Mouse (Mus musculus) heart, postnatal 25 days (tissue): ENCODE results near the gene Krtap9-3. TPM values are rescaled to one million over a fixed set of nuclear protein-coding genes. Genes with fewer than 3 reads are reported as not detected.
"Not testable (repeated sequence)": the region's sequence is repeated elsewhere in the genome, so short reads cannot be mapped to it uniquely, and the experiment has no call there.

Experiments
- DNase-seq: peaks from one replicate; pipeline ENCODE4 v3.0.0; 2022; ENCODE audit warnings: low spot score
- intact Hi-C: fragments of 180-260 bp; cut with DNase I; formaldehyde crosslinking; loops from one replicate; pipeline ENCODE4 v1.15.1; 2025
- total RNA-seq, 2 experiments: library from RNA; stranded (reverse); gene quantifications; 2 replicates each; pipeline ENCODE4 v1.2.3; 2021

The Krtap9-3 gene
- total RNA-seq = not detected

GRCm38 (mm10) chr11:99597742-99598141 is at the start of gene Krtap9-3:
Gene Krtap9-3 (minus strand): TSS chr11:99598105.
- DNase-seq, intact Hi-C loops: not testable (repeated sequence)

DNA sequence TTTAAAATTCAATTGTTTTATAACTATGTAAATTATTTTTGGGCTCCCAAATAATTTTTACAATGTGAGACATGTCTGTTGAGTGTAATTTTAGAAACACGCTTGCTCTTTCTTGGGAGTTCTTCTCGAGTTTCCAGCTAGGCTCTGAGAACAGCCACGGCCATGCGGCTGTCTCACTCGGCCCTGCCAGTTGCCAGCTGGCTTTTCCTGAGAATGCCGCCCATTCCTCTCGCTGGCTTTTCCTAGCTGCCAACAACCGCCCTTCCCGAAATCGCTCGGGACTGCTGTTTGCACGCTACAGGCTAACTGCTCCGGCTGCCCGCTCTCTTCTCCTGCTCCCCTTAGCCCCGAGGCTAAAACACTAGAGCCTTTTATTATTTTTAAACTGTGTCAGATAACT is 48.5 kb upstream of the Krtap9-3 start:
- DNase-seq = no peak
- intact Hi-C loops = no loop called here

DNA sequence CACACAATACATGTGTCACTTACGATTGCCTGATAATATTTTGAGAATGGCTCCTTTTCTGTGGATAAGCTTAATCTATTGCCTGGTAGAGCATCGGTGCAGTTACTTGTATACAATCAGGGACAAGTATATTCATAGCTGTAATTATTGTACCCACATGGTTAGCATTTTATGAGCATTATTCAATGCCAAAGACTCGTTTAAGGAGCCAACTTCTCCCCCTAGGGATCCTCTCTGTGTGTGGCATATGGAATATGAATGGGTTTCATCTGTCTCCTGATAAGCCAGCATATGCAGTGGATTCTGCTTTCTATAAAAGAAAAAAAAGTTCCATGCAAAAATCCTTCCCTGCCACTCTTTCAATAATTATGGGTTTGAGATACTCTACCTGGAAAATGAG is 46.4 kb upstream of the Krtap9-3 start:
- intact Hi-C loops = no loop called here

GRCm38 (mm10) chr11:99643635-99644139 is 45.8 kb upstream of the Krtap9-3 start, which contains the start of gene Krtap4-7:
Gene Krtap4-7 (minus strand): TSS chr11:99644089.
- intact Hi-C loops, DNase-seq: not testable (repeated sequence)

More for the DNA sequence above, 46.4 kb upstream of the Krtap9-3 start:
- DNase-seq = no peak

DNA sequence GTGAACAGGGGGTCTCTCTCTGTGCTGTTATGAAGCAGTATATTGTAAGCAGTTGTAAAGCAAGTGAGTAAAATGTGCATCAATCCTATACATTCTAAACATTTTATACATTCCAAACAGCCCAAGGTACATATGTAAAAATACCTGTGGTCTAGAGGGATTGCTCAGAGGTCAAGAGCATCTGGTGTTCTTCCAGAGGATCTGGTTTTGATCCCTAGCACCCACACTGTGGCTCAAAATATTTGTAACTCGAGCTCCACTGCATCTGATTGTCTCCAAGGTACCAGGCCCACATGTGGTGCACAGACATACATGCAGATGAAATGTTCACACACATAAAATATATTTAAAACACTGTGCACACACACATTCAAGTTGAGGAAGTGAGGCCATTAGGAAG is 43.0 kb upstream of the Krtap9-3 start:
- DNase-seq = no peak
- intact Hi-C loops = no loop called here

DNA sequence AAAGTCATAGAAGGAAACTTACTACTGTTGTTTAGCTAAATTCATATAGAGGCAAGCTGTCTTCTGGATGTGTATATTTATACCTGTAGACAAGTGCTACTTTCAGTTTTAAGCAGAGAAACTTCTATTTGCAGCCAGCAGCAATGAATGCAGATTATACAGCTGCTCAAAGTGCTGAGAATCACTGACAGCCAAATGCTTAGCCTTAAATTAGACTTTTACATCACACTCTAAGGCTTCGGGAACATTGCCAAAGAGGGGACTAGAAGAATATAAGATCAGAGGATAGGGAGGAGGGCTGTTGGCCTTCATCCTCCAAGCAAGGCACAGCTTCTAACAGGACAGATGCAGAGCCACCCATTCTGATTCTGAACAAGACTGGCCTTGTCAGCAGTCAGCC is 39.2 kb upstream of the Krtap9-3 start:
- intact Hi-C loops = no loop called here
- DNase-seq = no peak

DNA sequence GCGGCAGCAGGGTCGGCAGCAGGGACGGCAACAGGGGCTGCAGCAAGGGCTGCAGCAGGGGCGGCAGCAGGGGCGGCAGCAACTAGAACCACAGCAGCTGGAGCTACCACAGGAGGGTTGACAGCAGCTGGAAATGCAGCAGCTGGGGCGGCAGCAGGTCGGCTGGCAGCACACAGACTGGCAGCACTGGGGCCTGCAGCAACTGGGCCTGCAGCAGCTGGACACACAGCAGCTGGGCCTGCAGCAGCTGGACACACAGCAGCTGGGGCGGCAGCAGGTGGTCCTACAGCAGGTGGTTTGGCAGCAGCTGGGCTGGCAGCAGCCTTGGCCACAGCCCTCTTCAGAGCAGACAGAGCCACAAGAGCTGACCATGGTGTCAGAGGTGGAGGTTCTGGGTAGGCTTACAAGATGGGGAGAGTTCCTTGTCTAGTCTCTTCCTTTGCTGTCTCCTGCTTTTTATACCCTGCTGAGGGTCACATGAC is 36.8 kb upstream of the Krtap9-3 start, which contains the start of gene Krtap4-2:
TSS of gene Krtap4-2 (minus strand) at position 432 of the 482 bp plus-strand sequence.
- DNase-seq = no peak
- intact Hi-C loops = no loop called here

DNA sequence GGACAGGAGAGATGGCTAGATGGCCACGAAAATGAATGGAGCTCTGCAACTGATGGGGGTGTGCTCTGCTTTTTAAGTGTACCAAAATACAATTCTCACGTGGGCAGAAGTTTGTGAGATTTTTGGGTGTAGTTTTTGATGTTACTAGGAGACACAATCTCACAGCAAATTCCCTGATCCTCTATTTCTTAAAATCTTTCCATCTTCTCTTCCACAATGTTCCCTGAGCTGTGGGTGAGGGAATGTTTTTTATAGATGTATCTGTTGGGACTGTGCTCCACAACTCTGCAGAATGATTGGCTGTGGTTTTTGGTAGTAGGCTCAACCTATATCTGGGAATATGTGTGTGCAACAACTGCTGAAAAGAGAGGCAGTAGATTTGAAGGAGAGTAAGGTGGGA is 35.4 kb upstream of the Krtap9-3 start:
- DNase-seq = no peak
- intact Hi-C loops = no loop called here

DNA sequence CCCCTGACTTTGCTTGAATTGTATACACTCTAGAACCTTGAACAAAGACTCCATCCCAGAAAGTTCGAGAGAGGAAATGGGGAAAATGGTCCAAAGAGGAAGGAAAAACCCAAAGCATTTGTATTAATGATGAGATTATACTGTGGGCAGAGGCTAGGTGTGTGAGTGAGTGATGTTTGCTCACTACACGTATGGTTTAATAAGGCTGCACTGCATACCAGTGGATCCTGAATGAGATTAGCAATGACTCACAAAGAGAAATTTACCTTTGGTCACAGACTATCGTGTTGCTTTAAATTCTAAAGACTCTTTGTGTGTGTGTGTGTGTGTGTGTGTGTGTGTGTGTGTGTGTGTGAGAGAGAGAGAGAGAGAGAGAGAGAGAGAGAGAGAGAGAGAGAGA is 33.0 kb upstream of the Krtap9-3 start:
- intact Hi-C loops = no loop called here

GRCm38 (mm10) chr11:99628138-99628537 is 30.2 kb upstream of the Krtap9-3 start, which contains the start of gene Krtap4-1:
Gene Krtap4-1 (minus strand): TSS chr11:99628238.
- intact Hi-C loops = no loop called here
- no peak for DNase-seq

More for the DNA sequence above, 33.0 kb upstream of the Krtap9-3 start:
- no peak for DNase-seq

DNA sequence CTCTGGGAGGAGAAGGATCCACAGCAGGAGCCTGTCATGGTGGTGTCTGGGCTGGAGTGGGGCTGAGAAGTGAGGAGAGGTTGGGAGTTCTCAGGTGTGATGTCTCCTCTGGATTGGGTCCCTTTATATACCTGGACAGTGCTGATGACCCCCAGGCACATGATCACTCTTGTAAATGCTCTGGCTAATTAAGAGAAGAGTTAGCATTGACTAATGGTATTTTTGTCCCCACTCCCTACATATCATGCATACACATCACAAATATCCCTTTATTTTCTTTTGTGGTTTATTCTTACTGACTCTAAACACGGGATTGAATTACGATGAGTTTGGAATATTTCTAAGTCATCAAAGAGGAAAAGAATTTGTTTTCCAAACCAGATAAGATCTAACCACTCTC is 22.4 kb upstream of the Krtap9-3 start, which contains the start of gene Gm11562:
TSS of gene Gm11562 (minus strand) at position 101 of the 400 bp plus-strand sequence.
- intact Hi-C loops = no loop called here
- DNase-seq = no peak

- DNase-seq = no peak
- intact Hi-C loops = no loop called here
Observed at GRCm38 (mm10) chr11:99614796-99615363, 17.0 kb upstream of the Krtap9-3 start, which contains the start of gene Krtap2-4. Gene Krtap2-4 (minus strand): TSS chr11:99614846.

DNA sequence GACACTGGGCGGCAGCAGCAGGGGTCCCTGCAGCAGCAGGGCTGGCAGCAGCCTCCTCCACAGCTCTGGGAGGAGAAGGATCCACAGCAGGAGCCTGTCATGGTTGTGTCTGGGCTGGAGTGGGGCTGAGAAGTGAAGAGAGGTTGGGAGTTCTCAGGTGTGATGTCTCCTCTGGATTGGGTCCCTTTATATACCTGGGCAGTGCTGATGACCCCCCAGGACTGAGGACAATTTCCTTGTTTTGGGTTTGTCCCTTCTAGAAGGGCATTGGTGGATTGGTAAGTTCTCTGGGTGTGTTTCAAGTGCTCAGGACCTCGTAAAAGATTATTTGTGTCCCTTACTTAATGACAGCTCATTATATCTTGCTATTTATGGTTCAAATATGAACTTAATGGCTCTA is 12.2 kb upstream of the Krtap9-3 start, which contains the start of gene Gm11937:
TSS of gene Gm11937 (minus strand) at position 101 of the 400 bp plus-strand sequence.
- DNase-seq, intact Hi-C loops: not testable (repeated sequence)

- no peak for DNase-seq
- intact Hi-C loops = no loop called here
Observed at GRCm38 (mm10) chr11:99609126-99609525, 11.2 kb upstream of the Krtap9-3 start.

- intact Hi-C loops, DNase-seq: not testable (repeated sequence)
Observed at GRCm38 (mm10) chr11:99603208-99603607, 5.3 kb upstream of the Krtap9-3 start, which contains the start of gene Gm11938. Gene Gm11938 (minus strand): TSS chr11:99603308.

DNA sequence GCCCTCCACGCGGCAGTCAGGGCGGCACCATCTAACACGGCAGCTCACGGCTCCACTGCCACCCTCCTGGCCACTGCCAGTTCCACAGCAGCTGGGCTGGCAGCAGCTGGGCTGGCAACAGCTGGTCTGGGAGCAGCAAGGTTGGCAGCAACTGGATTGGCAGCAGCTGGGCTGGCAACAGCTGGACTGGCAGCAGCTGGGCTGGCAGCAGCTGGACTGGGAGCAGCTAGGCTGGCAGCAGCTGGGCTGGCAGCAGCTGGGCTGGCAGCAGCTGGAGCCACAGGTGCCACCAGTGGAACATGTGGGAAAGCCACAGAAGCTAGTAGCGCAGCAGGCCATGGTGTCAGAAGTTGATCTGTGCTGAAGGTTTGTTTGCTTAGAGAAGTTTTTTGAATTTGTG is 6.9 kb downstream of the Krtap9-3 start, which contains the start of gene Krtap1-3:
TSS of gene Krtap1-3 (minus strand) at position 359 of the 400 bp plus-strand sequence.
- DNase-seq = no peak
- intact Hi-C loops = no loop called here

- no peak for DNase-seq
- intact Hi-C loops = no loop called here
Observed at GRCm38 (mm10) chr11:99585096-99585495, 12.8 kb downstream of the Krtap9-3 start.

GRCm38 (mm10) chr11:99583245-99583704 is 14.6 kb downstream of the Krtap9-3 start, which contains the start of gene Krtap1-4:
Gene Krtap1-4 (minus strand): TSS chr11:99583654.
- intact Hi-C loops = no loop called here
- DNase-seq = no peak

DNA sequence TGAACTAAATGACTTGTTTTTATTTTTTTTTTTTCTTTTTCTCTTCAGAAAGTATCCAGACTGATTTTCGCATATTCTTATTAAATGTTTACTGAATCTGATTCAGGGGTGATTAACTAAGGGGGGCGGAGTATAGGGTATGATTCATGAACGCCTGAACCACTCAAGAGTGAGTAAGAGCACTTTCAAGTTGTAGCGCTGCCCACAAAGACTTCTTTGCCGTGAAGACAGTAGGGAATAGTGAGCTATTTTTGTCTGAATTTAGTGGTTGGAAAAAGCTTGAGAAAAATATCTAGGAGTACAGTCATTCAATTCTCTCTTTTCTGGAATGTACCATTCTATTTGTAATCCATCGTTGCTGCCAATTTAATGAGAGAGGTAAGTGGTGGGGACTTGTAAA is 16.3 kb downstream of the Krtap9-3 start:
- intact Hi-C loops = no loop called here
- DNase-seq = no peak

- no peak for DNase-seq
- intact Hi-C loops = no loop called here
Observed at GRCm38 (mm10) chr11:99581051-99581450, 16.9 kb downstream of the Krtap9-3 start.

DNA sequence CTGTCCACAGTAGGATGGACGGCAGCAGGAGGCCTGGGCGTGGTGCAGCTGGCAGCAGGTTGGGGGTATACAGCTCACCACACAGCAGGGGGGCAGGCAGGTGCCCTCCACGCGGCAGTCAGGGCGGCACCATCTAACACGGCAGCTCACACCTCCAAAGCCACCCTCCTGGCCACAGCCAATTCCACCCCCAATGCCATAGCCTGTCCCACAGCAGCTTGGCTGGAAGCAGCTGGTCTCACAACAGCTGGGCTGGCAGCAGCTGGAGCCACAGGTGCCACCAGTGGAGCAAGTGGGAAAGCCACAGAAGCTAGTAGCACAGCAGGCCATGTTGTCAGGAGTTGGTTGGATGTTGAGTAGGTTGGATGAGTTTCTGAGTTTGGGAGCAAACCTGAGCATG is 17.3 kb downstream of the Krtap9-3 start, which contains the start of gene Krtap1-5:
TSS of gene Krtap1-5 (minus strand) at position 381 of the 400 bp plus-strand sequence.
- DNase-seq = no peak
- intact Hi-C loops = no loop called here
